Comparison of ENCODE assay signal across 9 mouse cellular contexts in genomic region chr11:114639681-114640103, GRCm38 (mm10). TPM values are rescaled to one million over a fixed set of nuclear protein-coding genes. Genes with fewer than 3 reads are reported as not detected.
DNase-seq lines count a peak whose midpoint lies in the region; ATAC-seq and TF ChIP-seq lines count a peak whose summit lies in the region.
"Had no signal": no experiment of that assay in that cellular context is flagged by ENCODE, and none has a peak within 500 bp of the region (broad histone marks: within the 10 kb centered on the region; RNA-seq: fewer than 3 reads in every experiment).

No protein-coding gene starts in this region.

- no peaks in the 10 kb centered on the region for H3K36me3 ChIP-seq in heart, embryonic 14.5 days (ENCODE audit: control insufficient read depth, insufficient read depth, low read length)
- no peaks in the 10 kb centered on the region for H3K36me3 ChIP-seq in hindbrain, postnatal 0 days (ENCODE audit: insufficient read depth, low read length)
- H3K36me3 ChIP-seq in neural tube, embryonic 13.5 days: no peaks in the 10 kb centered on the region
- H3K36me3 ChIP-seq: lung, embryonic 15.5 days had no signal

- peak overlapping the region; percentile 25; the same call in 1 of the 2 replicates for H3K4me2 ChIP-seq in heart, embryonic 14.5 days (ENCODE audit: low read length)
- no peak overlapping the region for H3K4me2 ChIP-seq in hindbrain, postnatal 0 days (ENCODE audit: low read depth, low read length)
- H3K4me2 ChIP-seq in neural tube, embryonic 13.5 days: no peak overlapping the region
- H3K4me2 ChIP-seq: lung, embryonic 15.5 days had no signal

- H3K9me3 ChIP-seq in heart, embryonic 14.5 days (ENCODE audit: control insufficient read depth, low read length): no peaks in the 10 kb centered on the region
- no peaks in the 10 kb centered on the region for H3K9me3 ChIP-seq in hindbrain, postnatal 0 days (ENCODE audit: low read length)
- H3K9me3 ChIP-seq in neural tube, embryonic 13.5 days: no peaks in the 10 kb centered on the region
- H3K9me3 ChIP-seq: lung, embryonic 15.5 days had no signal

- H3K4me3 ChIP-seq in heart, embryonic 14.5 days (ENCODE audit: control insufficient read depth in 1 of 2, insufficient read depth in 1 of 2, low read depth in 1 of 2, low read length in 2 of 2): no peak overlapping the region
- no peak overlapping the region for H3K4me3 ChIP-seq in hindbrain, postnatal 0 days (ENCODE audit: low read length)
- H3K4me3 ChIP-seq in neural tube, embryonic 13.5 days: no peak overlapping the region
- H3K4me3 ChIP-seq: lung, embryonic 15.5 days had no signal

- H3K27me3 ChIP-seq in heart, embryonic 14.5 days (ENCODE audit: control insufficient read depth, insufficient read depth, low read length): peaks cover 36% of the 10 kb centered on the region
- no peaks in the 10 kb centered on the region for H3K27me3 ChIP-seq in hindbrain, postnatal 0 days (ENCODE audit: insufficient read depth, low read length)
- peaks cover 24% of the 10 kb centered on the region for H3K27me3 ChIP-seq in neural tube, embryonic 13.5 days

- peak; percentile 33; the same call in 1 of the 2 replicates for TF ChIP-seq CTCF in hindbrain, postnatal 0 days (IDR thresholded peaks at IDR 0.05; ENCODE audit: low read depth)

- ATAC-seq in heart, embryonic 14.5 days (ENCODE audit: insufficient number of reproducible peaks, insufficient read depth, low FRiP score, low read depth): no peak
- peak; percentile 22; the same call in 1 of the 2 replicates for ATAC-seq in hindbrain, postnatal 0 days
- ATAC-seq in neural tube, embryonic 13.5 days (ENCODE audit: low read depth): no peak
- ATAC-seq in activated CD4-positive, CD25-positive, alpha-beta regulatory T cell, adult 4 months: no peak
- ATAC-seq in erythroblast, adult 5-6 weeks (replicated peaks; ENCODE audit: low FRiP score, poor library complexity, severe bottlenecking): no peak

- H3K27ac ChIP-seq in heart, embryonic 14.5 days (replicated peaks in 1 of 2; ENCODE audit: control insufficient read depth in 1 of 2, insufficient read depth in 1 of 2, low read depth in 2 of 2, low read length in 2 of 2): no peak overlapping the region
- H3K27ac ChIP-seq in hindbrain, postnatal 0 days: no peak overlapping the region
- H3K27ac ChIP-seq in neural tube, embryonic 13.5 days (replicated peaks): no peak overlapping the region
- H3K27ac ChIP-seq: lung, embryonic 15.5 days had no signal

- no peak overlapping the region for H3K9ac ChIP-seq in heart, embryonic 14.5 days (ENCODE audit: low read length)
- H3K9ac ChIP-seq in hindbrain, postnatal 0 days (replicated peaks; ENCODE audit: low read length): no peak overlapping the region
- H3K9ac ChIP-seq in neural tube, embryonic 13.5 days: 0 out of 2 replicates have a peak overlapping the region, but pooled peaks have one; percentile 5
- H3K9ac ChIP-seq: lung, embryonic 15.5 days had no signal

- 0 out of 4 replicates have a peak, but pooled peaks cover 0 to 2% of the 10 kb centered on the region in 2 experiments for H3K4me1 ChIP-seq in heart, embryonic 14.5 days (ENCODE audit: control insufficient read depth in 2 of 2, insufficient read depth in 2 of 2, low read length in 2 of 2)
- peaks cover 7% of the 10 kb centered on the region; the same call in 1 of the 2 replicates for H3K4me1 ChIP-seq in hindbrain, postnatal 0 days (ENCODE audit: insufficient read depth, low read length)
- peaks cover 32% of the 10 kb centered on the region for H3K4me1 ChIP-seq in neural tube, embryonic 13.5 days (replicated peaks)

- WGBS in heart, embryonic 14.5 days: 9% methylated on average over 19 of the region's 19 CpGs
- 14% methylated on average over 19 of the region's 19 CpGs for WGBS in hindbrain, postnatal 0 days
- 3% methylated on average over 19 of the region's 19 CpGs for WGBS in neural tube, embryonic 13.5 days

- no peak for DNase-seq in heart, adult 11 months
- DNase-seq in thymus, postnatal 14 days: peak; percentile 28
- DNase-seq in thymus, postnatal 25 days: no peak
- no peak for DNase-seq in hindbrain, postnatal 0 days (ENCODE audit: low spot score)

RNA-seq across cellular contexts. Expression of gene Rpl38, which starts 28.6 kb away (rescaled TPM):
- 703 and 745 TPM in 2 replicates for polyA plus RNA-seq in heart, embryonic 14.5 days (2014; fragmentation: Nextera tagmentation; extraction: Ambion mirVana)
- 577 and 578 TPM in 2 replicates for total RNA-seq in hindbrain, postnatal 0 days (2014; rRNA removed)
- polyA plus RNA-seq in hindbrain, postnatal 0 days (2015; fragmentation: Nextera tagmentation; extraction: Ambion mirVana): 954 and 958 TPM in 2 replicates
- polyA plus RNA-seq in neural tube, embryonic 13.5 days (2015; fragmentation: Nextera tagmentation; extraction: Ambion mirVana): 821 and 850 TPM in 2 replicates
- 1,000 to 10,000 TPM; 1,043 to 1,380 TPM for polyA plus RNA-seq in activated CD4-positive, CD25-positive, alpha-beta regulatory T cell, adult 4 months (2017; shearing (Covaris generic))
- total RNA-seq in erythroblast, adult 5-6 weeks (2015; ENCODE audit: low replicate concordance): 178 and 282 TPM in 2 replicates
- 361 and 369 TPM in 2 replicates for total RNA-seq in erythroblast, adult 5-6 weeks (2017; ENCODE audit: low replicate concordance)

RNA-seq across cellular contexts. Expression of gene Ttyh2, which starts 35.5 kb away (rescaled TPM):
- 7.9 and 8.6 TPM in 2 replicates for polyA plus RNA-seq in heart, embryonic 14.5 days (2014; fragmentation: Nextera tagmentation; extraction: Ambion mirVana)
- 75.8 and 80.4 TPM in 2 replicates for total RNA-seq in hindbrain, postnatal 0 days (2014; rRNA removed)
- polyA plus RNA-seq in hindbrain, postnatal 0 days (2015; fragmentation: Nextera tagmentation; extraction: Ambion mirVana): 38.6 and 40.3 TPM in 2 replicates
- 38.8 and 39.1 TPM in 2 replicates for polyA plus RNA-seq in neural tube, embryonic 13.5 days (2015; fragmentation: Nextera tagmentation; extraction: Ambion mirVana)
- polyA plus RNA-seq in activated CD4-positive, CD25-positive, alpha-beta regulatory T cell, adult 4 months (2017; shearing (Covaris generic)): 1 to 10 TPM; 2.4 to 3.3 TPM
- total RNA-seq in erythroblast, adult 5-6 weeks (2015; ENCODE audit: low replicate concordance): 0.58 and 0.63 TPM in 2 replicates
- 0.77 and 1.8 TPM in 2 replicates for total RNA-seq in erythroblast, adult 5-6 weeks (2017; ENCODE audit: low replicate concordance)
